Mouse (Mus musculus): ENCODE data around the gene Gm47791.

DNA sequence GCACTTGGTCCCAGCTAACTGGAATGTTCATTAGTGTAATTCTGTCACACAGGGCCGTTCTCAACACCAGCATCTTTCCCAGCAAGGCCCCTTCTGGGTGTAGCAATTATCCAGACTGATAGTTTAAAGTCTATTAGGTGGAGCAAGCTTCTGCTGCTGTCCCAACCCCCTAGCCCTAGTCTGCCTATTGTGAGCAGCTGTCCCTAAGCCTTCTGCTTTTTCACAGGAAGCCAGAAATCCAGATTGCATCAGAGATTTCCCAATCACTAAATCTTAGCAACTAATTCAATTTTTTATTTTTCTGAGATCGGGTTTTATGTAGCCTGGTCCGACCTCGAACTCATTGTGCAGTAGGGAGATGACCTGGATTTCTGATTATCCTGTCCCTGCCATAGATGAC is 27.9 kb upstream of the Gm47791 start:
- no peak for TF ChIP-seq CTCF (IDR thresholded peaks at IDR 0.05; ENCODE audit: low read depth)
- no peak for TF ChIP-seq EP300 (IDR thresholded peaks at IDR 0.05; ENCODE audit: low read depth)

Data from liver, embryonic 14.5 days (tissue).